Mouse (Mus musculus) central nervous system, embryonic 18 days (tissue): ENCODE results near the gene Scamp1. TPM values are rescaled to one million over a fixed set of nuclear protein-coding genes. Genes with fewer than 3 reads are reported as not detected.

ENCODE experiments used
- polyA plus RNA-seq: library from polyadenylated mRNA; depleted of rRNA; stranded (reverse); fragments of >200 nt; gene quantifications from 2 replicates; pipeline ENCODE4 v1.2.3, GENCODE M21; 2012; rRNA removed

Scamp1 gene
- polyA plus RNA-seq: 94.0 and 94.7 TPM in 2 replicates

DNA sequence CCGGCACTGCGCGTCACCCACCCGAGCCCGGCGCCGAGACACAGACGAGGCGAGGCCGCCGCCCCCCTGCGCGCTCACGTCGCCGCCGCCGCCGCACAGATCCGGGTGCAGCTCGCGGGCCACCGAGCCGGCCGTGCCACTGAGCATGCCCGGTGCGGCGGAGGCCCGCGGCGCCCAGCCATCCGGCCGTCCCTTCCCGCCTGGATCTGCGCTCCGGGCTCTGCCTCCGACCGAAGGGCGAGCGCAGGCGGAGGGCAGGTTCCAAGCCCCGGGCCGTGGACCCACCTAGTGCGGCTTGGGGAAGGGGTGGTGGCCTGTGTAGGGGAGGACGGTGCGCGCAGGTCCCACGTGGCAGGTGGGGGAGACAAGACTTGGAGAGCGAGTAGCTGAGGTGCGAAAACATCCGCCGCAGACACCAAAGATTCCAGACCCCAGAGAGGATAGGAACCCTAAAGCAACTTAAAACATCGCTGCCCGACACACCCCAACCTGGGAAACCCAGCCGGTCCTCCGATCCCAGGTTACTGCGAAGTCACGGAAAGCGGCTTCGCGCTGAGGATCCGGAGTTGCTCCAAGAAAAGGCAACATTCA, at the start of gene Scamp1:
Scamp1 (minus strand) TSS at position 577 of the 591 bp plus-strand sequence.

Other genes with a start within 250 kb of the Scamp1 start
- 12.8 and 16.2 TPM in 2 replicates for gene Lhfpl2, start 228.1 kb downstream of the Scamp1 start, polyA plus RNA-seq
- gene Ap3b1, start 73.1 kb upstream of the Scamp1 start, polyA plus RNA-seq: 36.3 and 36.5 TPM in 2 replicates